Mouse (Mus musculus): ENCODE results near the gene Vwa8.

GRCm38 (mm10) chr14:79160486-79160885 is 311.6 kb downstream of the Vwa8 start:
- TF ChIP-seq GATA1 (IDR thresholded peaks at IDR 0.05; ENCODE audit: low read length) = no peak
- TF ChIP-seq TAL1 (IDR thresholded peaks at IDR 0.05; ENCODE audit: low read length) = no peak
